Mouse (Mus musculus) lung, adult 2 months (tissue): ENCODE results near the gene Swi5.

Source experiments
- CTCF ChIP-seq: fragments of 200-500 bp; IDR thresholded peaks from 2 replicates; pipeline ENCODE4 v1.5.1; 2011; ENCODE audit warnings: mild to moderate bottlenecking, low read length, control low read depth; ENCODE audit not compliant: insufficient read depth
- POLR2A ChIP-seq: fragments of 200-500 bp; IDR thresholded peaks from 2 replicates; pipeline ENCODE4 v1.6.1; 2011; ENCODE audit warnings: low read depth, mild to moderate bottlenecking, control low read depth, low read length, borderline replicate concordance; ENCODE audit errors: extremely low read depth

GRCm38 (mm10) chr2:32282289-32282688 lies 5.6 kb downstream of the Swi5 start:
- TF ChIP-seq CTCF: no peak
- TF ChIP-seq POLR2A: no peak
